Mouse (Mus musculus): ENCODE data around the gene Lrig2.

DNA sequence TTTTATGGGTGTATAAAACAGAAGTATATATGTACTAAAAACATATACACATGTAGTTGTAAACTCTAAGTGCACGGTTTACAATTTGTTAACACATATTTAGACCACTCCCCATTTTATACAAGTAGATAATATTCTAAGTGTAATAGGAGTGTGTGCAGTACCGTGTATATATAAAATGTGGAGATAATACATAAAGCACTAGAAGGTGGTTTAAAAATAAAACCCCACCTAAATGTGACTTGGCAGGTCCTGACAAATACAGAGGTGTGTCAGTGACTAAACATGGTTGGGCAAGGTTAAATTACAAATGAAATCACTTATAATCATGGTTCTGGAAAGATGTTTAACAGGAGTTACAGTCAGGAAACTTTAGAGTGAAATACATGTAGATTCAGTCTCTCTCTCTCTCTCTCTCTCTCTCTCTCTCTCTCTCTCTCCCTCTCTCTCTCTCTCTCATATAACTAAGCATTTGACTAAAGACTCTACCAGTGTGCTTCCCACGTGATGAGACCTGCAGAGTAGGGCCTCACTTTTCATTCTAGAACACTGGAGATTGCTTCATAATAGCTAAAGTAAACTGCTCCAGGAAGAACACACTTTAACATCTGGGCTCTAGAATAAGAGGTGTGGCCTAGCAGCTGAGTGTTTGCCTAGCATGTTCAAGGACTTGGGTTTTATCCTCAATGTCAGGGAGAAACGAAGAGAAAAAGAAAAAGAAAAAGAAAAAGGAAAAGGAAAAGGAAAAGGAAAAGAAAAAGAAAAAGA is 14.6 kb upstream of the Lrig2 start:
- TF ChIP-seq CEBPB (IDR thresholded peaks at IDR 0.05; ENCODE audit: low read depth) (no peak), CTCF (IDR thresholded peaks at IDR 0.05; ENCODE audit: control insufficient read depth, insufficient read depth, insufficient read length) (no peak), USF1 (IDR thresholded peaks at IDR 0.05; ENCODE audit: low read depth) (no peak)

Data from C2C12 (cell line).